Mouse (Mus musculus): ENCODE measurements around the gene Dgat2. TPM values are rescaled to one million over a fixed set of nuclear protein-coding genes. Genes with fewer than 3 reads are reported as not detected.

Dgat2 gene
- polyA plus RNA-seq, 1 experiment: 234 TPM

DNA sequence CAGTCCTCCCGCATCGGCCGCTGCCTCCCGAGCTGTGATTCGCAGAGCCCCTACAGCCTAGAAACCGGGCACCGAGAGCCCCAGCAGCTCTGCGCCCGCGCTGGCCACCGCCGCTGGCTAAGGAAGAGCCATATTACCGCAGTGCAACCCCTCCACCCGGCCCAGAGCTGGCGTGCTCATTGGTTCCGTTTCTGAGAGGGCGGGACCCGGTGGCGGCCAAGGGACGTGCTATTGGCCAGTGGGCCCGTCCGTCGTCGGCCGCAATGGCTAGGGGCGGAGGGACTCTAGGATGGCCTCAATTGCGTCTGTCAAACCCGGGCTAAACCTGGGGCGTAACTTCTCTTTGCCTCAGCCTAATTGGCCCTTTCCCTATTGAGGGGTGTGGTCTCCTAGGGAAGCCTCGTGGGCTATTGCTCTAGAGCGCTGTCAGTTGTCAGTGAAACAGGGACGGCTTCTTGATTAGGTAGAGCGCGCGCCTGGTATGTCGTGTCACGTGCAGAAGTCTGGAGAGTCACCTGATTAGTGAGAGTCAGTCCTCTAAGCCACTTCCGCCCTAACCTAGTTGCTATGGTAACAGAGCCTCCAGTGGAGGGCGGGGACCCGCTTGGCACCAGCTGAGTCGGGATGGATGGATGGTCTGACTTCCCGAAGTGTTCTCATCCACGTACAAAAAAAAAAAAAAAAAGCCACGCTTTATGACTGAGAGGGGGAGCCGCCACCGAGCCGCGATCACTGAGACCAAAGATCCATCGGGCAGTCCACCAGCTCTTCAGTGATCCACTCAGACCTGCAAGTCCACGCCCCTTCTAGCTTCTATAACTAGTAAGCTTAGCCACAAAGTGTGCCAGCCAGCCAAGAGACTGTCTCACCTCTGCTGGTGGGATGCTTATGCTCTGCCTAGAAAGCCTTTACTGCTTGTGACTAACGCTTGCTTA is 41.3 kb downstream of the Dgat2 start, which contains the start of gene Uvrag:
TSS of gene Uvrag (minus strand) at position 158 of the 935 bp plus-strand sequence.
- Histone ChIP-seq H3K4me3 (ENCODE audit: low read depth, low read length) (peak within 1 kb of the TSS; percentile 90), H3K4me1 (ENCODE audit: control insufficient read depth, insufficient read depth, insufficient read length, low read length) (peaks cover 8% of the 10 kb centered on the region; the same call in 1 of the 2 replicates), H3K27ac (ENCODE audit: insufficient read depth, low read depth, low read length) (peak within 1 kb of the TSS; percentile 77), H3K36me3 (ENCODE audit: control insufficient read depth, insufficient read depth, low read length) (no peaks in the 10 kb centered on the region), H3K27me3 (ENCODE audit: control insufficient read depth, insufficient read depth, low read length) (no peaks in the 10 kb centered on the region)
- TF ChIP-seq CTCF (IDR thresholded peaks at IDR 0.05; ENCODE audit: extremely low read depth, insufficient read length, insufficient replicate concordance, low read depth, low read length) (peak; percentile 15; the same call in 1 of the 2 replicates), POLR2A (IDR thresholded peaks at IDR 0.05; ENCODE audit: low read depth, low read length) (peak; percentile 77; the same call in 1 of the 2 replicates)
- WGBS: 0% methylated on average over 51 of the region's 51 CpGs

DNA sequence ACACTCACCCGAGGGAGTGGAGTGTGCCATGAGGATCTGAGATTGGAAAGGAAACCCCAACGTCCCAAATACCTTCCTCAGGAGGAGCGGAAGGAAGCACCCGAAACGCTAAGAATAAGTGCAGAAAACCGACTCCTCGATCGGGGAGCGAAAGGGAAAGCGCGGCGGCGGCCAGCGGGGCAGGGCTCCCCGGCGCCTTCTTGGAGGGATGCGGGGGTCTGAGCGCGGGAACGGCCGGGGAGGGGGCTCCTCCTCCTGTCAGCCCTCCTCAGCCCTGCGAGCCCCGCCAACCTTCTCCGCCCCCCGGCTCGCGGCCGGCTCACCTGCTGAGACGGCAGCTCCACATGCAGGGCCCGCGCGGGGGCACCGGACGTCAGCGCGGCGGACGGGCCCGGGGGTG is 42.0 kb downstream of the Dgat2 start:
- TF ChIP-seq CTCF (IDR thresholded peaks at IDR 0.05; ENCODE audit: extremely low read depth, insufficient read length, insufficient replicate concordance, low read depth, low read length) (no peak), POLR2A (IDR thresholded peaks at IDR 0.05; ENCODE audit: low read depth, low read length) (no peak)
- WGBS: under 1% methylated on average over 39 of the region's 39 CpGs
- Histone ChIP-seq H3K36me3 (ENCODE audit: control insufficient read depth, insufficient read depth, low read length) (no peaks in the 10 kb centered on the region), H3K27me3 (ENCODE audit: control insufficient read depth, insufficient read depth, low read length) (no peaks in the 10 kb centered on the region), H3K4me1 (ENCODE audit: control insufficient read depth, insufficient read depth, insufficient read length, low read length) (peaks cover 7% of the 10 kb centered on the region; the same call in 1 of the 2 replicates), H3K4me3 (ENCODE audit: low read depth, low read length) (peak overlapping the region; percentile 90), H3K27ac (ENCODE audit: insufficient read depth, low read depth, low read length) (peak overlapping the region; percentile 77)

DNA sequence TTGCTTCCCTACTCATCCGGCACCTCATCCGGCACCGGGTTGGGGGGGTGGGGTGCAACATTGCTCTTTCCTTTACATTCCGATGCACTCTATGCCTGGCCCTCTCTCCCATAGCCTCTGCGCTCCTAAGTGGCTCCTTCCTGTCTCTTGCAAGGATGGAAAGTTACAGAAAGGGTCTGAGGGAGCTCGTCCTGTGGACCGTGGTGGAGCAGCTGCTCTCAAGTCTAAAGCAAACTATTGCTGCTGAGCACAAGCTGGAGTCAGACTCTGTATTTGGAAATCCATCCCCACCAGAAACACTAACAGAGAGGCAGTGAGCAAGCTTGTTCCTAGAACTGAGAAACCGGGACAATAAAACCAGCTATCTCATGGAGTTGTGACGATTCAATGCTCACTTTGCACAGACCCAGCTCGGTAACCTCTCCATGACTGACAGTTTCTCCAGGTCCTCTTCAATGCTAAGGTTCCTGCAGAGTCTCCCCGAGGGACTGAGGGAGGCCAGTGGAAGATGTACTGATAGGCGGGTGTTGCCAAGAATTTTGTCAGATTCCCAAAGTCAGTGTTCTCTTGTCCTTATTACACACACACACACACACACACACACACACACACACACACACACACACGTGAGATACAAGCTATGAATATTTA is 42.6 kb downstream of the Dgat2 start:
- 1% methylated on average over 13 of the region's 13 CpGs for WGBS
- H3K4me1 ChIP-seq (ENCODE audit: control insufficient read depth, insufficient read depth, insufficient read length, low read length): peaks cover 7% of the 10 kb centered on the region; the same call in 1 of the 2 replicates

DNA sequence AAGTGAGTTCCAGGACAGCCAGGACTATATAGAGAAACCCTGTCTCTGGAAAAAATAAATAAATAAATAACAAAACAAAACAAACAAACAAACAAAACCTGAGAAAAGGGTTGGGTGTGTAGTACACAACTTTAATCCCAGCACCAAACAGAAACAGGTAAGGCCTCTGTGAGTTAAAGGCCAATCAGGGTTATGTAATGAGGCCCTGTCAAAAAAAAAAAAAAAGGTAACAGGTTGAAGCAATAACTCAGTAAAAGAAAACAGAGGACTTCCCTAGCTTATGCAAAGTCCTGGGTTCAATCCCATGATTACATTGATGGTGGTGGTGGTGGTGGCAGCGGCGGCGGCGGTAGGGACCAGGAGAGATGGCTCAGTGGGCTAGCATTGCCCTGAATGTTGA is 45.0 kb downstream of the Dgat2 start:
- Histone ChIP-seq H3K27ac (ENCODE audit: insufficient read depth, low read depth, low read length) (no peak overlapping the region), H3K4me1 (ENCODE audit: control insufficient read depth, insufficient read depth, insufficient read length, low read length) (peaks cover 7% of the 10 kb centered on the region; the same call in 1 of the 2 replicates), H3K27me3 (ENCODE audit: control insufficient read depth, insufficient read depth, low read length) (no peaks in the 10 kb centered on the region), H3K4me3 (ENCODE audit: low read depth, low read length) (no peak overlapping the region), H3K36me3 (ENCODE audit: control insufficient read depth, insufficient read depth, low read length) (no peaks in the 10 kb centered on the region)
- WGBS: 95% methylated on average over 4 of the region's 4 CpGs
- TF ChIP-seq POLR2A (IDR thresholded peaks at IDR 0.05; ENCODE audit: low read depth, low read length): no peak
- TF ChIP-seq CTCF (IDR thresholded peaks at IDR 0.05; ENCODE audit: extremely low read depth, insufficient read length, insufficient replicate concordance, low read depth, low read length): no peak

More for the DNA sequence above, 42.6 kb downstream of the Dgat2 start:
- TF ChIP-seq POLR2A (IDR thresholded peaks at IDR 0.05; ENCODE audit: low read depth, low read length) (no peak), CTCF (IDR thresholded peaks at IDR 0.05; ENCODE audit: extremely low read depth, insufficient read length, insufficient replicate concordance, low read depth, low read length) (no peak)
- Histone ChIP-seq H3K27ac (ENCODE audit: insufficient read depth, low read depth, low read length) (peak overlapping the region; percentile 77), H3K4me3 (ENCODE audit: low read depth, low read length) (peak overlapping the region; percentile 90), H3K36me3 (ENCODE audit: control insufficient read depth, insufficient read depth, low read length) (no peaks in the 10 kb centered on the region), H3K27me3 (ENCODE audit: control insufficient read depth, insufficient read depth, low read length) (no peaks in the 10 kb centered on the region)

DNA sequence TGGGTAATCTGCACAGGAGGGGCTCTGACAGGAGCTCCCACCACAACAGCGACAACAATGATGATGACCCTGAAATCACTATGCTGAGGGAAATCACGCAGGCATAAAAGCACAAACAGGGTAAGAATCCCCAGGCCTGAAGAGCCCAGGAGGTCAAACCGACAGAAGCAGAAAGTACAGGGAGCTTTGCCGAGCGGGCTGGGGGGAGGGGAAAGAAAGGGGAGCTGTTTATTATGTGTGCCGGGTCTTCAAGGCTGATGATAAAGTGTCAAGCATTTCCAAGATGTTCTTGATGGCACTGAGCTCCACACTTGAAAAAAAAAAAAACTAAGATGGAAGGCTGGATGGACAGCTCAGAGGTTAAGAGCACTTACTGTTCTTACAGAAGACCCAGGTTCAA is 45.7 kb downstream of the Dgat2 start:
- H3K4me1 ChIP-seq (ENCODE audit: control insufficient read depth, insufficient read depth, insufficient read length, low read length): peaks cover 7% of the 10 kb centered on the region; the same call in 1 of the 2 replicates
- no peak overlapping the region for H3K27ac ChIP-seq (ENCODE audit: insufficient read depth, low read depth, low read length)
- no peak overlapping the region for H3K4me3 ChIP-seq (ENCODE audit: low read depth, low read length)
- no peaks in the 10 kb centered on the region for H3K36me3 ChIP-seq (ENCODE audit: control insufficient read depth, insufficient read depth, low read length)
- WGBS: 75% methylated on average over 6 of the region's 6 CpGs
- no peaks in the 10 kb centered on the region for H3K27me3 ChIP-seq (ENCODE audit: control insufficient read depth, insufficient read depth, low read length)
- TF ChIP-seq POLR2A (IDR thresholded peaks at IDR 0.05; ENCODE audit: low read depth, low read length) (no peak), CTCF (IDR thresholded peaks at IDR 0.05; ENCODE audit: extremely low read depth, insufficient read length, insufficient replicate concordance, low read depth, low read length) (no peak)

DNA sequence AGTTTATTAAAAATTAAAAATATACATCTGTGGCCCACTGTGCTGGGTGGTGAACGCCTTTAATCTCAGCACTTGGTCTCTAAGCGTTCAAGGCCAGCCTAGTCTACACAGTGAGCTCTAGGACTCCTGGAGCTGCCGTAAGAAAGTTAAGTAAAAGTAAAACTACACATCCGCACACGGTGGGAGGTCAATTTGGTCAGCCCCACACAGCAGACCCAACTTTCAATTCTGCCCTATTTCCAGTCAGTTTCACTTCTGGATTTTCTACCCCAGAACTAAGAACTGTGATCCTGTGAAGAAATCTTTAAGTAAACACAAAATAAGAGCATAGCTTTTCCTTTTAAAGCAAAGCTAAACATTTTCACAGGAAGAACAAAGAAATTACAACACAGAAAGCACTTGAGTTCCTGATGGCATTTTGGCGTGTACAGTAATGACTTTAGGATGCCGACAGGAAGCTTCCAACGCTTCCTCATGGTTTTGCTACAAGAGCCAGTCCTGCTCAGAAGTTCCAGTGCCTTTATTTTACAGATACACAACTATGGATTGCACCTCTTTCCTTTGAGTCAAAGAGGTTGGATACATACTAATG is 48.6 kb downstream of the Dgat2 start:
- 72% methylated on average over 8 of the region's 8 CpGs for WGBS
- Histone ChIP-seq H3K27ac (ENCODE audit: insufficient read depth, low read depth, low read length) (peak overlapping the region; percentile 32), H3K36me3 (ENCODE audit: control insufficient read depth, insufficient read depth, low read length) (no peaks in the 10 kb centered on the region), H3K27me3 (ENCODE audit: control insufficient read depth, insufficient read depth, low read length) (no peaks in the 10 kb centered on the region), H3K4me1 (ENCODE audit: control insufficient read depth, insufficient read depth, insufficient read length, low read length) (peaks cover 12% of the 10 kb centered on the region), H3K4me3 (ENCODE audit: low read depth, low read length) (no peak overlapping the region)
- TF ChIP-seq POLR2A (IDR thresholded peaks at IDR 0.05; ENCODE audit: low read depth, low read length): no peak
- no peak for TF ChIP-seq CTCF (IDR thresholded peaks at IDR 0.05; ENCODE audit: extremely low read depth, insufficient read length, insufficient replicate concordance, low read depth, low read length)

Data from small intestine, adult 2 months (tissue).